Mouse (Mus musculus): ENCODE data around the gene Zfp784.

Zfp784 gene

DNA sequence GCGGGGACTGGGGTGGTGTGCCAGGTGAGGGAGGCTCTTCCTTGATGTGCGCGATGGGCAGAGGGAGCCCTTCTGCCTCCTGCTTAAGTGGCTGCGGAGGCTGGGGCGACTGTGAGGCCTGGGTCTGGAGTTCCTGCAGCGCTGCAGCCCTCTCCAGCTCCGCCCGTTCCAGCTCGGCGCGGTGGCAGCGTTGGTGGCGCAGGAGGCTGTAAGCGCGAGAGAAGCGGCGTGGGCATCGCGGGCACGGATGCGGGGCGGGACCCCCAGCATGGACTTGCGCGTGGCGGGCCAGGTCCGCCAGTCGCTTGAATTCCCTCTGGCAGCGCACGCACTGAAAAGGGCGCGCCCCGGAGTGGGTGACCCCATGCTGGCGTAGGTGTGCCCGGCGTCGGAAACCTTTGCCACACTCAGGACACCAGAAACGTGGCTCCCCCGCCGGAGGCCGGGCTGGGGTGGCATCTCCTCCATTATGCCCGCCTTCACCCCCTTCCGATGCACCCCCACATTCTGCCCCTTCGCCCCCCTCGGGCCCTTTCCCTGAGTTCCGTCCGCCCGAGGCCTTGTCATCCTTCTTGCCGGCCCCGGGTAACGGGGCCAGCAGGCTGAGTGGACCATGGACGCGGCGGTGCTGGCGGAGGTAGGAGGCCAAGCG lies 44.8 kb downstream of the Zfp784 start:
- DNase-seq (ENCODE audit: low spot score in 2 of 2), result no peak

DNA sequence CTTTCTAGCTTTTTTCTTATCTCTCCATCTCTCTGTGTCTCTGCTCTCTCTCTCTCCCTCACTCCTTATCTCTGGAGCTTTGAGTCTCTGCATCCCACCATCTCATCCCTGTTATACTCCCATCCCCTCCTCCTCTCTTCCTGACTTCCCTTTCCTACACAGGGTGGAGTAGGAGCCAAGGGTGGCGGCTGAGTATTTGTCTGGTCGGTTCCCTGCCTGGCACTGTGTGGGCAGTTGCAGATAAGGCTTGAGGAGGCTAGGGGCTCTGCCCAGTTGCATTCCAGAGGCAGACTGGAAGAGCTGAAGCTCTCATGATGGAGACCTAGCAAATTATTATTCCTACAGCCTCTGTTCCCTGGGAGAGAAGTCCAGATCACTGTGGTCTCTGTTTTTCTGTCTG lies 50.0 kb downstream of the Zfp784 start:
- DNase-seq (ENCODE audit: low spot score in 2 of 2), result no peak
